Mouse (Mus musculus) Patski (cell line): Measurements from ENCODE around the gene Atf7ip2. TPM values are rescaled to one million over a fixed set of nuclear protein-coding genes. Genes with fewer than 3 reads are reported as not detected.

Source experiments
- ATAC-seq: fragments of 100-300 bp; one replicate; pipeline ENCODE4 v1.8.0; 2021
- CTCF ChIA-PET: fragments of 350-600 bp; sonication (Branson Sonifier 250); formaldehyde crosslinking; loops from one replicate; lab custom pipeline; 2022; ENCODE audit warnings: inconsistent platforms; lab: Charles Lee
- POLR2A ChIA-PET: fragments of 350-600 bp; sonication (Branson Sonifier 250); formaldehyde crosslinking; loops from one replicate; lab custom pipeline; 2022; ENCODE audit warnings: antibody characterized with exemption, inconsistent platforms; lab: Charles Lee
- DNase-seq: peaks from one replicate; pipeline ENCODE4 v3.0.0-alpha.2; 2011; ENCODE audit warnings: low read depth, low spot score
- H3K27me3 ChIP-seq: fragments of 371-371 bp; one replicate; pipeline ENCODE4 v1.5.1; 2021
- CTCF ChIP-seq: fragments of 100-300 bp; IDR thresholded peaks from one replicate; pipeline ENCODE4 v1.5.1; 2021
- in situ Hi-C: fragments of 300-500 bp; cut with MboI; formaldehyde crosslinking; loops from 3 replicates; pipeline ENCODE4 v1.11.1; 2018; ENCODE audit warnings: low pct_unique_long_range_greater_than_20kb, mixed read lengths
- polyA plus RNA-seq: library from polyadenylated mRNA; unstranded; gene quantifications from one replicate; pipeline ENCODE4 v1.2.3, GENCODE M21; 2021

Atf7ip2 gene
- polyA plus RNA-seq, 1 experiment from 2014 or later: not detected

DNA sequence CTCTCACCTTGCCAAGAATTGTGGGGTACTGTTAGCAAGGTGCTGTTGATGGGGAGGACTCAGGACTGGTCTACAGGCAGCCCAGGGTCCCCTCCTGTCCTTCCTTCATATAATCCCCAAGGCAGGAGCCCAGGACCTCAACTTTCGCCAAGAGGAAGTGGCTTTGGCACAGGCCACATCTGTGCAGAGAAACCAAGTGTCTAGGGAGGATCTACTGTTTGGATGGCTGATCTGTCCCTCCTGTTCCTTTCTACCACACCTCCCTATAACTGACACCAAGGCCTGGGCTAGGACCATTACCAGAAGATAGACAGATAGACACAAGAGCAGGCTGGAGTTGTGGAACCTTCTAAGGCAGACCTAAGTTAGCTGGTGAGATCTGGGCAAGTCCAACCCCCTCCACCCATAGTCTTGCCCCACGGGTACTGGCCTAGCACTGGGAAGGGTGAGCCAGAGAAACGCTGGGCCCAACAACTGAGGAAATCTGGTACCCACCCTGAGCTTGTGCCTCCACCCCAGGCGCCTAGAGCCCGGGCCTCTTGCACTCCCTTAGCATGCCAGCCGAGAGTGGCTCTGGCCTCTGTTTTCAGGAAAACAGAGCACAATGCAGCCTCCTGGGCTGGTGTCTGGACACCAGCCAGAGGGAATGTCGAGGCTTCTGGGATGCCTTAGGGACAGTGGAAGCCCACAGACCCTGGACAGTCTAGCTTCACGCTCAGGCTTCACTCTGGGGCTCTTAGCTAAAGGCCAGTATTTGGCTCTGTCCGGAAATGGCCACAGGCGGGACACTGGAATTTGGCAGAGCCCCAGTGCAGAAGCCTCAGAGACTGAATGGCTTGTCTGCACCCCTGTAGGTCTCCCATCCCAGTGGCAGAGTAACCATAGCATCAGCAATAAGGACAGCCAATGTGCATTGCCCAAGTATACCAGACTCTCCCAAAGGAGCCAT lies 105.5 kb downstream of the Atf7ip2 start:
- H3K27me3 ChIP-seq: no peaks in the 10 kb centered on the region
- DNase-seq (no peak), ATAC-seq (no peak)
- ChIA-PET CTCF (no interaction called here), POLR2A (no interaction called here)
- in situ Hi-C loops: no loop called here
- TF ChIP-seq CTCF: no peak

DNA sequence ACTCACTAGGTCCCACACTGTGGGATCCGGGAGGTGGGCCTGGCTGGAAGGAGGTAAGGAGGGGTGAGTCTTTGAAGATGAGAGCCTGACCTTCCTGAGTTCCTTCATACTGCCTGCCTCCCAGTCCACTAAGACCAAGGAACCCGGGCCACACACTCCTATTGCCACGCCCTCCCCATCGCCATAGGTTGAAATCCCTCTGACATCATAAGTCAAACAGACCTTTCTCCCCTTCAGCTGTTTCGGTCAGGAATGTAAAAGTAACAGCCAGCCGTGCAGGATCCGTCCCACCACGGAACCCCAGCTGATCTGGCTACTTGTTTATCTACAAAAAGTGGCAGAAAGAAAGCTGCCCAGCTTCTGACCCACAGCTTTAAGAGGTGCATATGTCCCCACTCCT lies 107.1 kb downstream of the Atf7ip2 start:
- ChIA-PET CTCF (no interaction called here), POLR2A (no interaction called here)
- ATAC-seq: no peak
- TF ChIP-seq CTCF: no peak
- DNase-seq: no peak
- H3K27me3 ChIP-seq: no peaks in the 10 kb centered on the region
- in situ Hi-C loops: no loop called here

DNA sequence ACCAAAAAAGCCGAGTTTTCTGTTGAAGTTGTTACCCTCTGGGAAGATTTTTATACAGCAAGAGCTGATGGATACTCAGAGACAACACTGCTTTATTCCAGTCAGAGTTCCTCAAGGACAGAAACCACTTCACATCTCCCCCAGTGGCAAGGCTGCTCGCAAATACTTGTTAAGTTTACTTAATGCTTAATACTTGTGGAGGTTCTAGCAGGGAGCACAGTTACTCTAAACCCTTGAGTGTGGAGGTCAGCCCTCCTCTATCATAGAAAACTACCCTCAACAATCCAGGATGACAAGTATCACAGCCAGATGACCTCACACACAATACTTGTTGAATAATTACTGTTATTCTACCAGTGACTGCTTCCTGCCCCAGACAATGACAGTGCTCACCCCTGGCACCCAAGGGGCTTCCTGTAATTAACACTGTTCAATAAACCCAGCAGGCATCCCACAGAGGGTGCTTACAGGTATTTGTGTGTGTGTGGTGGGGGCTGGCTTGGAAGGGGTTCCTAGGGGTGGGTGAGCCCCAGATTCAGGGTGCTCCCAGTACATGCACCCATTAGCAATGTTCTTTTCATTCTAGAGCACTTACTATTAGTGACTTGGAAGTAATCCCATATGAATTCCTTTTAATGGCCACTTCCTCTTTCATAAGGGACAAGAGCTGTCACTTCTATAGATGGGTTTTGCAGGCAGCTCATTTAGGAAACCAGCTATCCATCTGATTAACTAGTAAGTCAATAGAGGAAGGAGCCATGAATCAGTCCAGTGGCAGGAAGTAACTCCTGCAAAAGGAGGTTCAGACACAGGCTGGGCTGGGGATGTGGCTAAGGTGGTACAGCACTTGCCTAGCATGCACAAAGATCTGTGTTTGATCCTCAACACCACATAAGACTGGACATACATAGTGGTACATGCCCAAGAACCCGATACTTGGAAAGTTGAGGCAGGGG lies 108.0 kb downstream of the Atf7ip2 start:
- DNase-seq: no peak
- no peak for ATAC-seq
- in situ Hi-C loops: no loop called here
- ChIA-PET POLR2A (no interaction called here), CTCF (no interaction called here)
- no peaks in the 10 kb centered on the region for H3K27me3 ChIP-seq
- TF ChIP-seq CTCF: no peak

Other genes with a start within 250 kb of the Atf7ip2 start
- 0.42 TPM for gene Grin2a, start 197.2 kb upstream of the Atf7ip2 start, polyA plus RNA-seq
- gene Rpl39l, start 22.5 kb upstream of the Atf7ip2 start, polyA plus RNA-seq: not detected
- 14.1 TPM for gene Emp2, start 121.3 kb downstream of the Atf7ip2 start, polyA plus RNA-seq
- not detected for gene Tekt5, start 202.8 kb downstream of the Atf7ip2 start, polyA plus RNA-seq
- gene Nubp1, start 219.2 kb downstream of the Atf7ip2 start, polyA plus RNA-seq: 37.2 TPM